Mouse (Mus musculus) liver, embryonic 14.5 days (tissue): ENCODE measurements around the gene Atp1b2.
A peak's percentile ranks its signal among the peaks of the same experiment; 100 is the strongest.

Source experiments
- CTCF ChIP-seq: IDR thresholded peaks from 2 replicates; pipeline ENCODE4 v1.5.1; 2016; ENCODE audit warnings: antibody characterized with exemption, low read depth, control low read depth
- EP300 ChIP-seq: IDR thresholded peaks from 2 replicates; pipeline ENCODE4 v1.6.1; 2016; ENCODE audit warnings: antibody characterized with exemption, low read depth

DNA sequence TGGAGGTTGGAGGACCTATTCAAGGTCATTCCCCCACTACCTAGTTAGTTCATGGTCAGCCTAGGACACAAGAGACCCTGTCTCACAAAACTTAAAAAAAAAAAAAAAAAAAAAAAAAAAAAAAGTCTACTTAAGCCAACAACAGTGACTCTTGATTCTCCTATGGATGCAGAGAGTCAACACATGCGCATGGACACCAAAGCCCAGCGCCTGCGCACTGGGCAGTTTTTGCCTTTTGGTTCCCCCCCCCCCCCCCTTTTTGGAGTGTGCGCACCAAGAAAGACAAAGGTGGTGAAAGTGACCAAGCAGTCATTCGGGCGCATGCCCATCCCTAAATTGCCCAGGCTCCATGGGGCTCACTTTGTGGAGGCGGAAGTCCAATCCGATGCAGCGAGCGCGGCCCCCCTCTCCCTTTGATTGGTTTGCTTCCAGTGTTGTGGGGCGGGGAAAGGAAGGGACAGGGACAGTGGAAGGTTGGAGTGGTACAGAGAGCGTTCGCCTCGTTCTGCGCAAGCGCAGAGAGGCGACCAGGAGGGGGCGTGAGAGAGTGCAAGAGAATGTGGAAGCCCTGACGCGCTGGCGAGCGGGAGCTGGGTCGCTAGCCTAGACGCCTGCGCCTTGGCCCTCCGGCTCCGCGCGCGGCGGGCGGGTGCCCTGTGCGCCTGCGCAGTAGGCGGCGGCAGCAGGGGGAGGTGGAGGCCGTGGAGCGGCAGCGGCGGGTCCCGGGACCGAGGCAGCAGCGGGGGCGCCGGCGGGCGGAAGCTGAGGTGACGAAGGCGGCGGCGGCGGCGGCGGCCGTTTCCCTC lies 26.7 kb upstream of the Atp1b2 start, which contains the start of gene Fxr2:
- TF ChIP-seq CTCF (peak; percentile 94), EP300 (no peak)
